Mouse (Mus musculus) retina, postnatal 7 days (tissue): ENCODE data around the gene Olfr945.

Experiments
- DNase-seq: peaks from one replicate; pipeline ENCODE4 v3.0.0-alpha.2; 2012; ENCODE audit warnings: low read depth, low spot score

The Olfr945 gene

DNA sequence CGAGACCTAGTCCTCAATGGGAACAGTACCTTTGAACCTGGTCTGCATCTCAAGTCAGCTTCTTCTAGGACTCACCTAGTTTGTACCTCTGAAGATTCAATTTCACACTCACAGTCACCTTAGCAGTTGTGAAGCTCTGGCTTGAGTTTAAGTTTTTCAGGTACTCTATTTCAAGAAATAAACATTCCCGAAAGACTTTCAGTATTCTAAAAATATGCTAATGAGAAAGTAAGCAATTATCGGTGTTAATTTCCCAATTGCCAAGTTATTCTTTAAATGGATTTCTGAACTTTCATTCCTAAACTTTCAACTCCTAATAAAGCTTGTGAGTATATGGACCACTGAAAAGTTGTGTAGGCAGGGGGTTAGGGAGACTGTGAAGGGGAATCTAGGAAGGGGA, at the start of gene Olfr945:
Gene Olfr945 (minus strand): TSS at position 101 of the 400 bp plus-strand sequence.
- DNase-seq, result no peak

DNA sequence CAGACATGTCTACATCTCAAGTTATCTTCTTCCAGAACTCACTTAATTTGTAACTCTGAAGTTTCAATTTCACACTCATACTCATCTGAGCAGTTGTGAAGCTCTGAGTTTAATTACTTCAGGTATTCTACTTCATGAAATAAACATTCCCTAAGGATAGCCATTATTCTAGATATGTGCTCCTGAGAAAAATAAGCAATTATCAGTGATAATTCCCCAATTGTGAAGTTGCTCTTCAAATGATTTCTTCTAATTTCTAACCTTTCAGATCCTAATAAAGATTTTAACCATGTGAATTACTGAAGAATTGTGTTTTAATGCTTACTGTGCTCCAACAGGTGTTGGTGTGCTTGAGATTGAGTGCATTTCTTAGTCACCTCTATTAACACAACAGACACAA, 49.3 kb upstream of the Olfr945 start, which contains the start of gene Olfr948:
Gene Olfr948 (minus strand): TSS at position 101 of the 400 bp plus-strand sequence.
- no peak for DNase-seq

DNA sequence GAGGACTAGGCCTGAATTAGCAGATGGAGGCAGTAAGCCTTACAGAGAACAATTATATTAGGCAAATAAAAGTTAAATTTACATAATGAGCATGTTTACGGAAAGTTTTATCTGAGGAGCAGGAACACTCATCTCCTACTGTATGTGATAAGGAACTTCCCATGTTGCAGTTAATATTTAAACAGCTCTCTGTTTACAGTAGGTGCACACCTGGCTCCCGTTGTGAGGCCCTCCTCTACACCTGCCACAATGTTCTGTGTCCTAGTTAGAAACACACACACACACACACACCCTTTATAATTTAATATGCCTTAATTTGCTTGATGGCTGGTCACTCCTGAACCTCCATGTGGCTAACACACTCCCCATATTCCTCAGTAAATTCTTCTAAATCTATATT, 10.5 kb upstream of the Olfr945 start:
- DNase-seq, result no peak

DNA sequence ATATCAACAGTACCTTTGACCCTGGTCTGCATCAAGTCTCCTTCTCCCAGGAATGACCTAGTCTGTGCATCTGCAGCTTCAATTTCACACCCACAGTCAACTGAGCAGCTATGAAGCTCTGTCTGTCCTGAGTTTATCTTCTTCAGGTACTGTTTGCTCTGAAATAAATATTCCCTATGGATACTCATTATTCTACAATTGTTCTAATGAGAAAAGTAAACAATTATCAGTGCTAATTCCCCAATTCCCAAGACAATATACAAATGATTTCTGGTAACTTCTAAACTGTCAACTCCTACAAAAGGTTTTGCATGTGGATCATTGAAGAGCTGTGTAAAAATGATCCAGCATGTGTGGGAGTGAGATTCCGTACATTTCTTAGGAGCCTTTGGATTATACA, 26.7 kb downstream of the Olfr945 start, which contains the start of gene Olfr1537:
Gene Olfr1537 (minus strand): TSS at position 101 of the 400 bp plus-strand sequence.
- DNase-seq, result no peak
